Mouse (Mus musculus) neural tube, embryonic 10.5 days (tissue): ENCODE measurements around the gene Adam15.
A peak's percentile ranks its signal among the peaks of the same experiment; 100 is the strongest.

Source experiments
- DNase-seq: peaks from one replicate; pipeline ENCODE4 v3.0.0-alpha.2; 2017; ENCODE audit warnings: low spot score; ENCODE audit errors: extremely low spot score

Gene Adam15

GRCm38 (mm10) chr3:89384331-89385076 lies 34.7 kb upstream of the Adam15 start:
- DNase-seq, result no peak

- DNase-seq, result no peak
These were observed 34.0 kb upstream of the Adam15 start for GRCm38 (mm10) chr3:89383651-89384255.

GRCm38 (mm10) chr3:89382950-89383349 lies 33.2 kb upstream of the Adam15 start:
- no peak for DNase-seq

GRCm38 (mm10) chr3:89382033-89382882 lies 32.5 kb upstream of the Adam15 start:
- no peak for DNase-seq

GRCm38 (mm10) chr3:89381233-89381632 lies 31.4 kb upstream of the Adam15 start:
- DNase-seq, result no peak

GRCm38 (mm10) chr3:89380711-89381110 lies 30.9 kb upstream of the Adam15 start:
- DNase-seq, result no peak

- DNase-seq, result no peak
These were observed 30.5 kb upstream of the Adam15 start for GRCm38 (mm10) chr3:89380291-89380690.

- no peak for DNase-seq
These were observed 29.8 kb upstream of the Adam15 start for GRCm38 (mm10) chr3:89379388-89380131.

- DNase-seq, result peak; percentile 92
These were observed 28.7 kb upstream of the Adam15 start for GRCm38 (mm10) chr3:89378394-89379067.

GRCm38 (mm10) chr3:89377831-89378230 lies 28.0 kb upstream of the Adam15 start:
- no peak for DNase-seq

- no peak for DNase-seq
These were observed 23.9 kb upstream of the Adam15 start for GRCm38 (mm10) chr3:89373581-89374231.

- DNase-seq, result no peak
These were observed 17.5 kb upstream of the Adam15 start for GRCm38 (mm10) chr3:89367338-89367737.

- no peak for DNase-seq
These were observed 16.0 kb upstream of the Adam15 start for GRCm38 (mm10) chr3:89365486-89366414.

- no peak for DNase-seq
These were observed 15.3 kb upstream of the Adam15 start, which contains the start of gene Dcst1 for GRCm38 (mm10) chr3:89365153-89365485. Gene Dcst1, minus strand, starts transcription at chr3:89365253.

- no peak for DNase-seq
These were observed 14.8 kb upstream of the Adam15 start for GRCm38 (mm10) chr3:89364631-89365030.

- DNase-seq, result no peak
These were observed 11.9 kb upstream of the Adam15 start, which contains the start of gene Dcst2 for GRCm38 (mm10) chr3:89361675-89362074. Gene Dcst2, plus strand, starts transcription at chr3:89361975.

GRCm38 (mm10) chr3:89360237-89360636 lies 10.4 kb upstream of the Adam15 start:
- DNase-seq, result no peak

- no peak for DNase-seq
These were observed 9.8 kb upstream of the Adam15 start for GRCm38 (mm10) chr3:89359630-89360029.

GRCm38 (mm10) chr3:89356029-89356428 lies 6.2 kb upstream of the Adam15 start:
- no peak for DNase-seq
